Mouse (Mus musculus) right cerebral cortex, adult 2 months (tissue): ENCODE data around the gene Tmed9.

Source experiments
- DNase-seq, 2 experiments: peaks; one replicate each; pipeline ENCODE4 v3.0.0; 2021 to 2022; ENCODE audit warnings: low spot score in 2 of 2

Gene Tmed9

GRCm38 (mm10) chr13:55573432-55573831 lies at the start of gene Tmed9:
TSS of gene Tmed9 (plus strand) at chr13:55573732.
- DNase-seq, result no peak

GRCm38 (mm10) chr13:55523951-55524600 lies 49.5 kb upstream of the Tmed9 start:
- DNase-seq, result no peak

DNA sequence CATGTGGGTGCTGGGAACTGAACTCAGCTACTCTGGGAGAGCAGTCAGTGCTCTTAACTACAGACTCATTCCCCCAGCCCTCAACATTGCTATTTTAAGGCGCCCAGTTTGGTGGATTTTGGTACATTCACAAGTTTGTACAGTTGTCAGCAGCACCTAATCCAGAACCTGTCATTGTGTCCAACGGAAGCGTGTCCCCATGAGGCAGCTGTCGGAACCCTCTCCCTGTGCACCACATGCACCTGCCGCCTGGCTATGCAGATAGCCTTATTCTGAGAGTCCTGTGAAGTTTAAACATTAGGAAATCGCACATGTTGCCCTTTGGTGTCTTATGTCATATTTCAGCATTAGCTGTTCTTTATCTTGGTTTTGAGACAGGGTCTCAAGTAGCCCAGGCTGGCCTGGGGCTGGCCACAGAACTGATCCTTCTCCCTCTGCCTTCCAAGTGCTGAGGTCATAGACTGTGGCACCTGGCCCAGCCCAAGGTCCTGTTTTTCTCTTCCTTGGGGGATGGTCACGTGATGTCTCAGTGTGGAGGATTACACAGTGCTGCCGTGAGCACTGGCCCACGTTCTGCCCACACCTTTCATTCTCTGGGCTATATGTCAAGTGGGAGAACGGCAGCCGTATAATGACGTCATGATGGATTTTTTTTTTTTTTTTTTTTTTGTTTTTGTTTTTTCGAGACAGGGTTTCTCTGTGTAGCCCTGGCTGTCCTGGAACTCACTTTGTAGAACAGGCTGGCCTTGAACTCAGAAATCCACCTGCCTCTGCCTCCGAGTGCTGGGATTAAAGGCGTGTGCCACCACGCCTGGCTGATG lies 47.6 kb upstream of the Tmed9 start:
- DNase-seq, result no peak

- DNase-seq, result no peak
Measured at GRCm38 (mm10) chr13:55527212-55527611, 46.3 kb upstream of the Tmed9 start.

DNA sequence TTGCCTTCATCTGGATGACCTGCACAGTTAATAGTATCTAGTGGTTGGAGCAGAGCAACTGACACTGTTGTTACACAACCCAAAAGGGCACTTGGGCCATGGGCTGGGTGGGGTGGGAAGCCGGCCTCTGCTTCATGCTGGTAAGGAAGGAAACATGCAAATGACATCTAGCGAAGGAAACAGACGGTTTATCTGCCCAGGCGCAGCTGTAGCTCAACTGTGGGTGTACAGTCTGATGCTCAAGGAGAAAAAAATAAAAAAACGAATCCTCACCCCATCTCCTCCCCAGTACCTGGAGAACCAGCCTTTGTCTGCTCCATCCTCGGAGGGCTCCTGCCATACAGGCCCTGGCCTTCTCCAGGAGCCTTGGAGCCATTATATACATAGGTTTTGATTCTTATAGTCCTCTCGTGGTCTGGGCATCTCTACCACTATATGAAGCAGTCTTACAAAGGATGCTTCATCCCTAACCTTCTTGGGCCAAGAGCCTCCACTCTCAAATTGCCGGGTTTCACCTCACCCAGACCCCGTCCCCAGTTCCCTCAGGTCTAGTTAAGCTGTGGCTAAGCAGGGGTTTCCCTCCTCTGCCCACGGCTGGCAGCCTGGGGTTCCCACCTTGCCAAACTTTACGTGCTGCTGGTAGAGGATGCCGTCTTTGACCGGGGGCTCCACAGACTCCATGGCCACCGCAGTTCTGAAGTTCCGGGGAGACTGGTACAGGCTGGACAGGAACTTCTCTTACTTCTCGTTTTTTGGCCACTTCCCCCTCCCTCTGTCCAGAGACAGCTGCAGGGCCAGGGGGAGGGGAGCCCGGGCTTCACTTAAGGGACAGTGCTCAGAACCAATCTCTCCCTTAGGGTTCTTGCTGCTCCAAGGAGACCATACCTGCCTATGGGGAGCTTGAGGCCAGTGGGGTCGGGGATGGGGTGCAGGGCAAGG lies 45.4 kb upstream of the Tmed9 start:
- no peak for DNase-seq

DNA sequence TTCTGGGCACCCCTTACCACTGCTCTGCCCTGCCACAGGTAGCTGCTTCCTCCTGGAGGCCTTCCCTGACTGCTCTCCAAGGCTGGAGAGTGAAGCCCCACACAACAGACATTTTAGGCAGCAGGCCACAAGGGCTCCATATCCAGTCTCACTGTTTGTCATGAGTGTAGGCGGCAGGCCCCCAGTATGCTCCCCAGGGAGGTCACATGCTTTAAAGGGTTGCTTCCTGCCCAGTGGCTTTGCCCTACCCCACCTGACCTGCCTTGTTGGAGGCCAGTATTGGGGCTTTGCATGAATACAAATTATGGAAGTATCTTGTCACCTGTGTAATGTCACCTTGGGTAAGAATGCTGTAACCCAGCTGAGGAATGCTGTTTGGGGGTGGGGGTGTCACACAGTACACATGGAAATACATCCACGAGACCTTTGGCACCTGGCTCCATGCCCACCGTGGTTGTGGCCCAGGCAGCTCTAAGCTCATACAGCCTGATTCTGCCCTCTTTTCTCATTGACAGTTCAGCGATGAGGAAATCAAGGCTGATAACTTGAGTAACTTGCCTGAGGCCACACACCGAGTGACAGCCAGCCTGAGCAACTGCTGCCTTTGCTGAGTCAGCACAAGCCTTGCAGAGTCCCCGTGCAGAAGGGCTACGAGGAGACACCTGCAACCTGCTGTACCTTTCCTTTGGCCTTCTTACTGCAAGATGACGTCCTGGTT lies 44.2 kb upstream of the Tmed9 start, which contains the start of gene Dok3:
Gene Dok3 (minus strand): TSS at position 99 of the 718 bp plus-strand sequence.
- no peak for DNase-seq

- no peak for DNase-seq
Measured at GRCm38 (mm10) chr13:55535191-55535590, 38.3 kb upstream of the Tmed9 start.

- DNase-seq, result no peak
Measured at GRCm38 (mm10) chr13:55535796-55536193, 37.7 kb upstream of the Tmed9 start.

DNA sequence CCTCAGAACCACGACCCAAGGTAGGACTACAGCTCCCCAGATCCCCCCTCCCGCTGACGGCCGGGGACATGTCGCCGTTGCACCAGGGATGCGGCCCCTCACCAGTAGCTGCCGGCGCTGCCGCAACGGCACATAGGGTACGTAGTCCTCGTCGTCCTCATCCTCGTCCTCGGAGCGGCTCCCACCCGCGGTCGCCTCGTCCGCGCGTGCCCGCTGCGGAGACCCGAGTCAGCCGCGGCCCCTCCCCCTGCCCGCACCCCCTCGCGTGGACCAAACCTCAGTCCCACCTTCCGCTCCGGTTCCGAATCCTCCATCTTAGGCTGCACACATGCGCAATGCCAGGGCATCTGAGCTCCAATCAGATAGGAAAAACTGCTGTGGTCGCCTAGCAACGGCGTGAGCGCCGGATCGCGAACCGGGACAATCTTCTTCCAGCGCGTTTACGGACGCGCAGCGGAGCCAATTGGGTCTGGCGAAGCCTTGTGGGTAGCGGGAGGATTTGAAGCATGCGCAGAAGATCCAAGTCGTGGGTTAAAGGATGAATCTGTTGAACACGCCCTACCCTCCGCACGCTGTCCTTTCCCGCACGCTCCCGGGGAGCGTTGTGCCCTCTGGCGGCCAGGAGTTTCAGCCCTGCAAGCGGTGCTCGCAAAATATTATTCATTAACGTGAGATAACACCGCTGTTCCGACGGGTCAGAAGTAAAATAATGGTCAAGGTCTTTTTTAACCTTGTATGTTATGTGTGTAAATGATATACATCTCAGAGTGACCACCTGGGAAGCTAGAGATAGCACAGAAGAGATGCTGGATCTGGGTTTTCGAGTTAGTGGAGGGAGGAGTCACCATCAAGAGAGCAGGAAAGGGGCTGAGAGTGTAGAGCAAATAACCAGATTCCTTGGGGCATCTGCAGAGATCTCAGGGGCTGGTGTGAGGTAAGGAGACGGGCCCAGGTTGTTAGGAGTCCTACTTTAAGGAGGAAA lies 37.0 kb upstream of the Tmed9 start, which contains the start of gene Ddx41:
Gene Ddx41 (minus strand): TSS at position 465 of the 982 bp plus-strand sequence.
- peak; percentile 100 for DNase-seq

DNA sequence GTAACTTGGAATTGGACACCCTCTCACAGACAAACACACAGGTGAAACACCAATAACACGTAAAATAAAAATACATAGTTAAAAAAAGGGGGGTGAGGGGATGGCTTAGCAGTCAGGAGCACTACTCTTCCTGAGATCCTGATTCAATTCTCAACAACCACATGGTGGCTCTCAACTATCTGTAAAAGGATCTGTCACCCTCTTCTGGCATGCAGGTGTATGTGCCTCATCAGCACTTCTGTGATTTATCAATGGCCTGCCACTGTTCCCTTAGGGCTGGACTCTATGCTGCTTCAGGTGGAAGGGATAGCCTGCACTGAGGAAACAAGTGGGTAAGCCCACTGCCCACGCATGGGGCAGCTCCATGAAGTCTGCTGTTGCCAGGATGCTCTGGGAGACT lies 32.6 kb upstream of the Tmed9 start:
- DNase-seq, result peak in 1 of 2 experiments; percentile 37

- DNase-seq, result no peak
Measured at GRCm38 (mm10) chr13:55542891-55543290, 30.6 kb upstream of the Tmed9 start.

GRCm38 (mm10) chr13:55543447-55543846 lies 30.1 kb upstream of the Tmed9 start:
- DNase-seq, result no peak

GRCm38 (mm10) chr13:55544792-55545191 lies 28.7 kb upstream of the Tmed9 start:
- DNase-seq, result no peak

GRCm38 (mm10) chr13:55547916-55548315 lies 25.6 kb upstream of the Tmed9 start:
- DNase-seq, result no peak

DNA sequence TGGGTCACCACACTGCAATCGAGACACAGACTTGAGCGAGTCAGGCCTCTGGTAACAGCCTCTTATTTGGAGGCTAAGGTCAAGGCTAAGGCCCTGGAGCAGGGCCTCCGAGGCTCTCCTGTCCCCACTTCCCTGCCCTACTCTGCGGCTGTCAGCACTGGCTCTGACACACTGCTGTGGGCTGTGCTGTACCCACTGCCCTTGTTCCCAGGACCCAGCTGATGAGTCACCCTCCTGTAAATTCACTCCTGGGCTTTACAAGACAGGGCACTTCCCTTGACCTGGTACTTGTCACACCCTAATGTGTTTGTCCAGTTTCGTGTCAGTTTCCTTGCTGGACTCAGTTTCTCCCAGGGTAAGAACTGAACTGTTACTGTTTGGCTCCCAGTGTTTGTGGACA lies 25.1 kb upstream of the Tmed9 start:
- DNase-seq, result no peak

DNA sequence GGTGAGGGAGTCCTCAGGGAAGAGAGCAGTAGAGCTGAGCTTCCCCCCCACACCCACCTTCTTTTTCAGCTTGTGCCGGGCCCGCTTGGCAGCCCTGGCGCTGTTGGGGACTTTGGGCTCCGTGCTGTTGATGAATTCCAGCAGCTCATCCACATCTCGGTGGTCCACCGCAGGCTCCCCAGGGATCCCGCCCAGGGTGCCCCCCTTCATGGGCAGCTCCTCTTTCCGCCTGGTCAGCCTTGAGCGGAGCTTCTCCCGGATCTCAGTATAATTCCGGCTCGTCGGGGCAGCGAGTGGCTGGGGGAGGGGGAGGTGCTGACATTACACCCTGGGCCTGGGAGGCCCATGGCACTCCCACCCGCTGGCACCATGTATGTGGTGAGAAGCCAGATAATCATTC lies 24.5 kb upstream of the Tmed9 start:
- no peak for DNase-seq

DNA sequence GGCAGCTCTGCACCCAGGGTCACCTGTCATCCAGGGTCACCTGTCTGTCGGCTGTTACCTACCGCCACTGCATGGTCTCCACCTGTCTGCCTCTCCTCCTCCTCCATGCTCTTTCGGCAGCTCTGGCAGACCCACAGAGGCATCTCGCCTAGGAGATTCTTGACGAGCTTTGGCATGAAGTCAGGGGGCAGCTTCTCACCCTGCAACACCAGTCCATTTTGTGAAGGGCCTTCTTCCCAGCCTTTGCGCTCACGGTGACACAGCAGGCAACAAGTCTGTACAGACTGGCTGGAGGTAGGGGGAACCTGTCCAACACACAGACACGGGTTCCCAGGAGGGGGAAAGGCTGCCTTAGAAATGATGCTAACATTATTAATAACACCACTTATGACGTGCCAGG lies 17.6 kb upstream of the Tmed9 start:
- no peak for DNase-seq

DNA sequence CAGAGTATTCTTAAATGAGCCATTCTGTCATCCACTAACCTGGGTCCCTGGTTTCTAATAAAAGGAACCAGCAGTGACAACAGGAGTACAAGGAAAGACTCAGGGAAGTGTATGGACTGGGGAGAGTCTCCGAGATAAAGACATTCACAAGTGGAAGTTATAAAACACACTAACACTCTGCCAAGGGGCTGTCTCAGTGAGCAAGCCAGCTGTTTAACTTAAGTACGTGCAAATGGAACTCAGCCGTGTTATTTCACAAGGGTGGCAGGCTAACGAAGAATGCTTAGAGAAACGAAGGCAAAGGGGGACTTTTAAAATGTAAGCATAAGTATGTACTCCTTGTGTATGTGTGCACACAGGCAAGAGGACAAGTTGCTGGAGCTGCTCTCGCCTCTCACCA lies 16.0 kb upstream of the Tmed9 start:
- no peak for DNase-seq

DNA sequence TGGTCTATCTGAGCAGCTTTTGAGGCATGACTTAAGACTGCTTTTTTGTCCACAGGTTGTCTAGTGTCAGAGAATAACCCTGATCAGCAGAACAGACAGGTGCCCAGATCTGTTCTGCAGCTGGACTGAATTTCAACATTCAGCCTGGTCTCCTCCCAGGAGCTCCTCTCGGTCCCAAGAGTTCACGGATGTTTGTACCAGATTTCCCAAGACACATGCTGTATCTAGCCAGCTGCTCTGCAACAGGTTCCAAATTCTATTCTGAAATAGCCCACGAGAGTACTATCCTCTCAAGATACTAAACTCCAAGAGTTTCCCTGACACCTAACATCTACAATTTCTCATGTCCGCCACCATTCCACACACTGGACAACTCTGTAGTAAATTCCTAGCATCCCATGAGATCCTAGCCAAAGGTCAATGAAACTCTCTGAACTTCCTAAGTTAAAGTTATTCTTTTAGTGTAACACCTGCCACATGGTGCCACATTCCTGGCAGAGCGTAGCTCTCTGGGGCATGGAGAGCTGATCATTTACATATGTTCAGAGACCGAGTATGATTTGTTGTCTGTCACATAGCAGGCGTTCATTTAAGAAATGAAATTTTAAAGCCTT lies 10.2 kb upstream of the Tmed9 start:
- DNase-seq, result no peak

DNA sequence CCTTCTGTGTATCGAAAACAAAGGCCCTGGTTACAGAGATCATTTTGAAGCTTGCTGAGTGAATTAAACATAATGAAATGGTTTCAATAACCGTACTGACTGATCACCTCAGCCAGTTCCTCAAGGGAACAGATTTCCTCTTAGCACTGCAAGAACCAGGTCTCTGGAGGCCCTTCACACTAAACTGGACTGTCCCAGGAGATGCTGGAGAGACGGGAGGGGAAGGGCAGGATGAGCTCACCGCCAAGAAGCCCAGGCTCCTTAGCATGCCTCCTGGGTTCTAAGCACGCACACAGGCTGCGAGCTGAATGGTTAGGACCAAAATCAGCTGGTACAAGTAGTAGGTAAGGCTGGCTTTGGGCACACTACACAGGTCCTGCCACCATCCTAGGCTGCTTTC lies 6.5 kb upstream of the Tmed9 start:
- DNase-seq, result no peak
